Mouse (Mus musculus) 3134 (cell line): ENCODE measurements around the gene Gli1.

Source experiments
- DNase-seq: peaks from one replicate; pipeline ENCODE4 v3.0.0-alpha.2; 2011; ENCODE audit warnings: low spot score; ENCODE audit not compliant: insufficient read length; ENCODE audit errors: extremely low read depth

Gli1 gene

GRCm38 (mm10) chr10:127348957-127349356, 7.2 kb upstream of the Gli1 start:
- DNase-seq: no peak

- no peak for DNase-seq
These were observed 4.4 kb upstream of the Gli1 start for GRCm38 (mm10) chr10:127346173-127346572.

- DNase-seq: no peak
These were observed 1.3 kb upstream of the Gli1 start for GRCm38 (mm10) chr10:127343029-127343428.

- DNase-seq: no peak
These were observed 449 bp downstream of the Gli1 start for GRCm38 (mm10) chr10:127341360-127341690.

GRCm38 (mm10) chr10:127340577-127341359, 1.0 kb downstream of the Gli1 start:
- DNase-seq: no peak

GRCm38 (mm10) chr10:127339683-127340576, 1.8 kb downstream of the Gli1 start:
- peak; percentile 85 for DNase-seq

GRCm38 (mm10) chr10:127338930-127339682, 2.7 kb downstream of the Gli1 start:
- peak; percentile 80 for DNase-seq

GRCm38 (mm10) chr10:127337536-127338099, 4.2 kb downstream of the Gli1 start:
- no peak for DNase-seq

- no peak for DNase-seq
These were observed 4.8 kb downstream of the Gli1 start for GRCm38 (mm10) chr10:127336952-127337351.

GRCm38 (mm10) chr10:127335271-127335670, 6.5 kb downstream of the Gli1 start:
- no peak for DNase-seq

GRCm38 (mm10) chr10:127333152-127333551, 8.6 kb downstream of the Gli1 start:
- DNase-seq: no peak

GRCm38 (mm10) chr10:127332211-127332874, 9.4 kb downstream of the Gli1 start:
- no peak for DNase-seq

- no peak for DNase-seq
These were observed 11.6 kb downstream of the Gli1 start for GRCm38 (mm10) chr10:127330212-127330611.

GRCm38 (mm10) chr10:127327461-127328145, 14.2 kb downstream of the Gli1 start:
- no peak for DNase-seq

- no peak for DNase-seq
These were observed 14.9 kb downstream of the Gli1 start for GRCm38 (mm10) chr10:127326828-127327227.

- no peak for DNase-seq
These were observed 15.6 kb downstream of the Gli1 start for GRCm38 (mm10) chr10:127326017-127326801.

GRCm38 (mm10) chr10:127325454-127326016, 16.2 kb downstream of the Gli1 start:
- DNase-seq: no peak

- DNase-seq: no peak
These were observed 17.3 kb downstream of the Gli1 start for GRCm38 (mm10) chr10:127324495-127324894.
